Mouse (Mus musculus) erythroblast, embryonic 14.5 days (primary cell): ENCODE measurements around the gene Gm45521. TPM values are rescaled to one million over a fixed set of nuclear protein-coding genes. Genes with fewer than 3 reads are reported as not detected.

ENCODE experiments used
- H3K27me3 ChIP-seq: 2 replicates; pipeline ENCODE4 v1.6.1; 2012; ENCODE audit warnings: inconsistent platforms; ENCODE audit not compliant: control insufficient read depth
- H3K36me3 ChIP-seq: 2 replicates; pipeline ENCODE4 v1.6.1; 2012; ENCODE audit warnings: mild to moderate bottlenecking, inconsistent platforms; ENCODE audit not compliant: control insufficient read depth
- H3K4me1 ChIP-seq: 2 replicates; pipeline ENCODE4 v1.6.1; 2012; ENCODE audit warnings: inconsistent platforms; ENCODE audit not compliant: control insufficient read depth
- H3K4me3 ChIP-seq: replicated peaks from 2 replicates; pipeline ENCODE3; 2012; ENCODE audit warnings: moderate library complexity, mild to moderate bottlenecking, inconsistent platforms
- H3K9me3 ChIP-seq: 2 replicates; pipeline ENCODE4 v1.6.1; 2012; ENCODE audit warnings: low read length, inconsistent platforms, mixed read lengths; ENCODE audit not compliant: control insufficient read depth
- GATA1 ChIP-seq: IDR thresholded peaks from 2 replicates; pipeline ENCODE4 v1.6.1; 2012; ENCODE audit warnings: low read length, inconsistent platforms, mixed read lengths
- TAL1 ChIP-seq: IDR thresholded peaks from 3 replicates; pipeline ENCODE4 v1.6.1; 2012; ENCODE audit warnings: low read length, inconsistent platforms, mixed read lengths
- polyA plus RNA-seq: library from polyadenylated mRNA; stranded (reverse); fragments of >175 nt; gene quantifications from 2 replicates; pipeline ENCODE4 v1.2.3, GENCODE M21; 2012

Gene Gm45521
- polyA plus RNA-seq, 1 experiment = not detected

DNA sequence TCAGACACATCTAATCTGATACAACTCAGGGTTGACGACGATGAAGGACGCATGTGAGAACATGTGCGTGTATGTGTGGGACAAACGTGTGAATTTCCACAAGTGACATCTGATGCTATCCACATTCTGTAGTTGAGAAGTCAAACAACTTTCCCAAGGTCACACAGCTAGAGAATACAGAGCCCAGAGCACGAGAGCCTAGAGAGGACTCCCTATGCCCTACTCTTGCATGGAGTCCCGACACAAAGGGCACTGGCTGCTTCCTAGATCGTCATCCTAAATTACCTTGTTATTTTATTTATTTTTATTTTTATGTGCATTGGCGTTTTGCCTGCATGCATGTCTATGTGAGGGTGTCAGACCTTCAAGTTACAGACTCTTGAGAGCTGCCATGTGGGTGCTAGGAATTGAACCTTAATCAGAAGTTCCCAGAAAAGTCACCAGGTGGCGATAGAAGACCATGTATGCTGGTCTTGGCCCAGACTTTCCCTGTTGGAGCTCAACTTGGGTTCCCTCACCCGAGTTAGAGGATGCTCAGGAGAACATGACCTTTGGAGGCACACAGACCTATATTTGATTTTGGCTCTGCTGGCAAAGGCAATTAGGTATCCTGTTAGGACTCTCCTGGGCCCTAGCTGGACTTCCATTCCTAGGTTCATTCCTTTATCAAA, 7.3 kb downstream of the Gm45521 start:
- no peaks in the 10 kb centered on the region for H3K27me3 ChIP-seq
- no peak overlapping the region for H3K4me3 ChIP-seq
- no peaks in the 10 kb centered on the region for H3K36me3 ChIP-seq
- TF ChIP-seq GATA1 = no peak
- TF ChIP-seq TAL1 = no peak
- H3K9me3 ChIP-seq = no peaks in the 10 kb centered on the region
- no peaks in the 10 kb centered on the region for H3K4me1 ChIP-seq

DNA sequence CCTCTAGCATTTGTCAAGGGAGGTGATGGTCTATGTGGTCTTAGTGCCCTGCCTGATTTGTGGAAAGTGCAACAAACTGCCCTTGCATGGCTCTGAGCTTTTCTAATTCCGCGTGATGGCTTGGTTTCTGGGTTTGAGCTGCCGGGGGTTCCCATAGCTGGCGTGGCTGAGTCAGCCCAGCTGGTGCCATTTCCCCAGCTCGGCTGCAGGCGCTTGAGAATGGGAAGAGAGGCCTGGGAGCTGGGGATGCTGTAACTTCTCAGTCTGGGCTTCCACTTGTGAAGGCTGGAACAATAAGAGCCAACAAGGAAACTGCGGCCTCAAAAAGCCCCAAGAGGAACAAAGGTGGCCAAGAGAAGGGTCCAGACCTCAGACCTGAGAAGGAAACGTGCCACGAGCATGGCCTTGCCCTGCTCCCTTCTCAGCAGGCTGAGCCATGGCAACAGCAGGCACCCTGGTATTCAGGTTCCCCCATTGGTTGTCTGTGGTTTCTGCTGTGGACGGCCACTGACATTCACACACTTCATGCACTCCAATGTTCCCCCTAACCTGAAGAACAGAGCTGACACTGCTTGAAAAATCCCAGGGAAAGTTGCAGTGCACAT, 14.9 kb downstream of the Gm45521 start:
- H3K4me3 ChIP-seq = no peak overlapping the region
- H3K36me3 ChIP-seq = no peaks in the 10 kb centered on the region
- no peaks in the 10 kb centered on the region for H3K4me1 ChIP-seq
- H3K27me3 ChIP-seq = no peaks in the 10 kb centered on the region
- no peak for TF ChIP-seq GATA1
- TF ChIP-seq TAL1 = no peak
- H3K9me3 ChIP-seq = no peaks in the 10 kb centered on the region

DNA sequence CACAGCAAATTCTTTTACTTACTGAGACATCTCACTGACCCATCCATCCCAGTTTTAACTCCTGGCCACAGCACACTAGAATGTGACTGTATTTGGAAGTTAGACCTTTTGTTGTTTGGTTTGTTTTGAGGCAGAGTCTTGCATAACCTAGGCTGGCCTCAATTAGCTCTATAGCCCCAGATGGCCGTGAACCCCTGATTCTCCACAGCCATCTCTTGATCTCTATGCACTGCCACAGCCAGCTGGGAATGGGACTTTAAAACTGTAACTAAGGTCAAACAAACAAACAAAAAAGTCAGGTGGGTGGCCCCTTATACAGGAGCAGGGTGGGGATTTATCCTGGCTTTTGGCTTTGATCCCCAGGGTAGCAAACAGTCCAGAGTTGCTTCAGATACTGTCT, 17.6 kb downstream of the Gm45521 start:
- no peaks in the 10 kb centered on the region for H3K4me1 ChIP-seq

DNA sequence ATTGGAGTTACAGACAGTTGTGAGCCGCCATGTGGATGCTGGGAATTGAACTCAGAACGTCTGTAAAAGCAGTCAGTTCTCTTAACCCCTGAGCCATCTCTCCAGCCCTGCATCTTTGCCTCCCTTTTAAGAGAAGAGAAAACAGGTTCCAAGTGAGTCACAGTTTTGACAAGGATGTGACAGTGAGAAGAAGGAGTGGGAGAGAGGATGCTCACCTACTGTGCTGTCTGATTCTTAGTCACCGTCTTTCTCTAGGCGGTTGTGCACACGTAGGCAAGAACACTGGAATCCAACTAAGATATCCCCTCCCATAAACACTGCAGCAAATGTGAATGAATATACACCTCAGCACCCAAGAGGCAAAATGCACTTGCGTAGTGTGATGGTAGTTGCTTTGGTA, 18.1 kb downstream of the Gm45521 start:
- Histone ChIP-seq H3K9me3 (no peaks in the 10 kb centered on the region), H3K4me3 (no peak overlapping the region), H3K27me3 (no peaks in the 10 kb centered on the region), H3K36me3 (no peaks in the 10 kb centered on the region), H3K4me1 (no peaks in the 10 kb centered on the region)
- TF ChIP-seq GATA1 (no peak), TAL1 (no peak)

More for the DNA sequence above, 17.6 kb downstream of the Gm45521 start:
- TF ChIP-seq GATA1 (no peak), TAL1 (no peak)
- no peak overlapping the region for H3K4me3 ChIP-seq
- H3K9me3 ChIP-seq = no peaks in the 10 kb centered on the region
- no peaks in the 10 kb centered on the region for H3K27me3 ChIP-seq
- H3K36me3 ChIP-seq = no peaks in the 10 kb centered on the region

DNA sequence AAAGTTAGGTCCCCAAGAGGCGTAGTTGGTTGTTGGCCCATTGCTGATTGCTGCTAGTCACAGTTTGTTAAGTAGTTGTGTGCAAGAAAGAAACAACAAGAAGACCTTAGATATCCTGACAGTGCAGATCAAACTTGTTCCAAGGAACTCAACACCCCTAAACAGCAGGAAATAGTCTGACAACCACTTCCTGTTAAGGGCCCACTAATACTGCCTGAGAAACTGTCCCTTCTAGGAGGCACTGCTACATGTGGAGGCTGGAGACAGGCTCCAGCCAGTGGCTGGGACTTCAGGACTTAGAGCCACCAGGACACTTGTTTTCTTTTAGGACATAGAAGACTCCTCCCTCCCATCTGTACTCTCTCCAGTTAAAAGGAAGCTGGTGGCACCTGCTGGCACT, 20.4 kb downstream of the Gm45521 start:
- Histone ChIP-seq H3K36me3 (no peaks in the 10 kb centered on the region), H3K9me3 (no peaks in the 10 kb centered on the region), H3K27me3 (no peaks in the 10 kb centered on the region), H3K4me3 (no peak overlapping the region), H3K4me1 (no peaks in the 10 kb centered on the region)
- TF ChIP-seq TAL1 = no peak
- no peak for TF ChIP-seq GATA1

DNA sequence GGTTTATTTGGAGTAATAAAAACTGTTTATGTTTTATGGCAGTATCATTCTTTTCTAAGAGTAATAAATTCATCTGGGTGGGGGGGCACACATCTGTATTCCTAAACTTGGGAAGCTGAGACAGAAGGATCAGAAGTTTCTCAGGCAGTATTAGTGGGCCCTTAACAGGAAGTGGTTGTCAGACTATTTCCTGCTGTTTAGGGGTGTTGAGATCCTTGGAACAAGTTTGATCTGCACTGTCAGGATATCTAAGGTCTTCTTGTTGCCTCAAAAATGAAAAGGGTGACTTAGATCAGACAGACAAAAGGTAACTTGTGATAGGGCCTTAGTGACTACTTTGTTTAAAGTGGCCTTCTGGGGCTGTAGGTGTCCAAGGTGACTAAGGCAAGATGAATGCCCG, 21.1 kb downstream of the Gm45521 start:
- Histone ChIP-seq H3K4me3 (no peak overlapping the region), H3K36me3 (no peaks in the 10 kb centered on the region)

DNA sequence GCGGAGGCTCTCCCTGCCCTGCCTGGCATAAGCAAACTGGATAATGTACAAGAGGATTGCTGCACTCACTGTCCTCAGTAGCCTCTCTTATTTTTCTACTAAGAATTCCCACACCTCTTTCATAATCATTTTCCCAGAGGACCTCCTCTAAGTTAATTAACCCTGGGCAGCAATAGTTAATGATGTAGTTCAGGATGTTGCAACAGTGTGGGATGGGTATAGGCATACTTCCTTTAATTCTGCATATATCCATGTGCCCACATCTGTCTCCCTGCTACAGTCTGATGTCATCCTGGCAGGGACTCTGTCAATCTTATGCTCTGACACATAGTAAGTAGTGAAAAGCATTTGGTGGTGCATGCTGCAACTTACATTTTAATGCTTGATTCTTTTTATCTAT, 24.1 kb downstream of the Gm45521 start:
- no peaks in the 10 kb centered on the region for H3K4me1 ChIP-seq
- no peaks in the 10 kb centered on the region for H3K36me3 ChIP-seq
- H3K4me3 ChIP-seq = no peak overlapping the region
- TF ChIP-seq GATA1 (no peak), TAL1 (no peak)
- no peaks in the 10 kb centered on the region for H3K27me3 ChIP-seq
- H3K9me3 ChIP-seq = no peaks in the 10 kb centered on the region

More for the DNA sequence above, 21.1 kb downstream of the Gm45521 start:
- no peak for TF ChIP-seq GATA1
- TF ChIP-seq TAL1 = no peak
- Histone ChIP-seq H3K4me1 (no peaks in the 10 kb centered on the region), H3K27me3 (no peaks in the 10 kb centered on the region), H3K9me3 (no peaks in the 10 kb centered on the region)

DNA sequence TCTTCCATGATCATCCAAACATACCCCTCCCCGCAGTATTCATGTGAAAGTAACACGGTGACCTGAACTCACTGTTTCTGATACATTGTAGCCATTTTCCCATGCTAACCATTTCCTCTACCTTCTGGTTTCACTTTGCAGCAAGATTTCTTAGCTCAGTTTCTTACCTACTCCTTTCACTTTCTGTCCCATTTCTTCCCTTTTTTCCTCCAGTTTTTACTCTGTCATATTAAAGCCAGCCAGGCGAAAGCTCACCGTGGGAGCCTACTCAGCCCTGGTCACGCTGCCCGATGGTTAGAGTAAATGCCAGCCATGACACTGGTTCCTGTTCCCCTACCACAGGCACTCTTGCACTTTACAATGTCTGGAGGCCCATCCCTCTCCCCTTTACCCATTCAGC, 29.8 kb downstream of the Gm45521 start:
- H3K4me3 ChIP-seq = no peak overlapping the region
- TF ChIP-seq TAL1 (no peak), GATA1 (no peak)
- no peaks in the 10 kb centered on the region for H3K27me3 ChIP-seq
- H3K4me1 ChIP-seq = no peaks in the 10 kb centered on the region
- H3K9me3 ChIP-seq = no peaks in the 10 kb centered on the region
- H3K36me3 ChIP-seq = no peaks in the 10 kb centered on the region

DNA sequence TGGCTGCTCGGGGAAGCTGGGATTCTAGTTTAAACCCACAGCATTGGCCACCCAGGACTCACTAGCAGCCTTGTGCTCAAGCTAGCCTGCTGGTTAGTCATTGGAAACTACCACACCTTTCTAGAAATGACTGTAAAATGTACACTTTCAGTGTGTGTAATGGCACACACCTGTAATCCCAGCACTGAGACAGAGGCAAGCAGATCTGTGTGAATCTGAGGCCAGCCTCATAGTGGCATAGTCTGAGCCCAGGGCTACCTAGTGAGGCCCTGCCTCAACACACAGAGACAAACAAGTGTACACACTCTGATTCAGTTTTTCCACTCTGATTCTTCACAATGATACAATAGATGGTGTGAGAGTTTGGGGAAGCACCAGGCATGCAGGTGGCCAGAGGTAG, 32.3 kb downstream of the Gm45521 start:
- Histone ChIP-seq H3K4me1 (no peaks in the 10 kb centered on the region), H3K9me3 (no peaks in the 10 kb centered on the region), H3K27me3 (no peaks in the 10 kb centered on the region), H3K4me3 (no peak overlapping the region), H3K36me3 (no peaks in the 10 kb centered on the region)
- TF ChIP-seq GATA1 (no peak), TAL1 (no peak)
